Mouse (Mus musculus) thymus, adult 2 months (tissue): ENCODE data around the gene Spic. TPM values are rescaled to one million over a fixed set of nuclear protein-coding genes. Genes with fewer than 3 reads are reported as not detected.

Experiments used
- DNase-seq: peaks from one replicate; pipeline ENCODE4 v3.0.0; 2021
- H3K27ac ChIP-seq: fragments of 200-500 bp; 2 replicates; pipeline ENCODE4 v1.5.1; 2012; ENCODE audit warnings: low read length, control low read depth; ENCODE audit not compliant: control insufficient read depth, insufficient read depth
- H3K27me3 ChIP-seq: fragments of 200-500 bp; 2 replicates; pipeline ENCODE4 v1.6.1; 2012; ENCODE audit warnings: mild to moderate bottlenecking, low read length, moderate library complexity, mixed read lengths; ENCODE audit not compliant: control insufficient read depth, insufficient read depth
- H3K36me3 ChIP-seq: fragments of 200-500 bp; 2 replicates; pipeline ENCODE4 v1.6.1; 2012; ENCODE audit warnings: mild to moderate bottlenecking, low read length, moderate library complexity; ENCODE audit not compliant: control insufficient read depth, insufficient read depth
- H3K4me1 ChIP-seq: fragments of 200-500 bp; replicated peaks from 2 replicates; pipeline ENCODE4 v1.6.1; 2012; ENCODE audit warnings: low read length; ENCODE audit not compliant: control insufficient read depth, insufficient read depth
- H3K4me3 ChIP-seq: fragments of 200-500 bp; 2 replicates; pipeline ENCODE4 v1.5.1; 2012; ENCODE audit warnings: mild to moderate bottlenecking, low read length, control low read depth, moderate library complexity; ENCODE audit not compliant: control insufficient read depth, insufficient read depth
- CTCF ChIP-seq: fragments of 200-500 bp; IDR thresholded peaks from 2 replicates; pipeline ENCODE4 v1.5.1; 2012; ENCODE audit warnings: mild to moderate bottlenecking, control low read depth, low read length, moderate library complexity, borderline replicate concordance; ENCODE audit not compliant: control insufficient read depth, poor library complexity, insufficient read depth; ENCODE audit errors: extremely low read depth
- POLR2A ChIP-seq: fragments of 200-500 bp; IDR thresholded peaks from 2 replicates; pipeline ENCODE4 v1.6.1; 2012; ENCODE audit warnings: mild to moderate bottlenecking, low read length, control low read depth, moderate library complexity; ENCODE audit not compliant: control insufficient read depth, poor library complexity, insufficient read depth; ENCODE audit errors: extremely low read depth
- WGBS: fragments of 180-500 bp; shearing (Covaris S2); methylation state at CpG from one replicate; pipeline ENCODE4 v1.1.7; 2018; 5-methylcytosine and 5-hydroxymethylcytosine counted together
- polyA plus RNA-seq: library from polyadenylated mRNA; depleted of rRNA; stranded (reverse); fragments of >200 nt; gene quantifications from 2 replicates; pipeline ENCODE4 v1.2.3, GENCODE M21; 2012; rRNA removed

Spic gene
- 2.4 and 2.7 TPM in 2 replicates for polyA plus RNA-seq

DNA sequence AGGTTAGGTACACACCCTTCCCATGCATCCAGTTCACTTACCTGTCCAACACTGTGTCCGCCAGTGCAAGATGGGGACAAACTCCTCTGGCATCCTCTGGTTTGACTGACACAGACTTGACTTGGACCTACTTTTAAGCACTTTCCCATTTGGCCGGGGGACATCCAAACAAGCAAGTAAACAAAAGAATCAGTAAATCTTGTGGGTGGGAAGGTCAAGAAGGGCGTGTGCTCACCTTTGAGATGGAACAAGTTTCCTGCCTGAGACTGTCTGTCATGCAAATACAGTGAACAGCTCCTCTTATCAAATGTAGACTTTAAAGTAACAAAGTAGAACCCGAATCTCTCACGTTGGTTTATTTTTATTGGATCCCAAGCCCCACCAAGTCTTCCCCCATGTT is at the start of gene Spic:
Spic (minus strand) TSS at position 91 of the 400 bp plus-strand sequence.
- TF ChIP-seq CTCF (no peak), POLR2A (no peak)
- Histone ChIP-seq H3K36me3 (no peaks in the 10 kb centered on the region), H3K27ac (no peak within 1 kb of the TSS), H3K4me1 (no peaks in the 10 kb centered on the region), H3K27me3 (no peaks in the 10 kb centered on the region), H3K4me3 (no peak within 1 kb of the TSS)
- 88% methylated on average over 5 of the region's 5 CpGs for WGBS
- no peak for DNase-seq

DNA sequence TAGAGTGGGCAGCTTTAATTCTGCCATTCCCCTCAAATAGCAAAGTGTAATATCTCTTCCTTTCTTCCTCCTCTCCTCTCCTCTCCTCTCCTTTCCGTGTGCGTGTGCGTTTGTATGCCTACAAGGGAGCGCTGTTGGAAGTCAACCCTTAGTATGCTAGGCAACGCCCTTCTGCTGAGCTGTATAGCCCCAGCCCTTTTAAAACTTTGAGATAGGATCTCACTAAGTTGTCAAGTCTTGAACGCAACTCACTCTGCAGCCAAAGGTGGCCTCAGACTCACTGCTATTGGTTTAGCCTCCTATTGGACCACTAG is 47.5 kb upstream of the Spic start:
- Histone ChIP-seq H3K4me1 (peaks cover 13% of the 10 kb centered on the region), H3K27ac (no peak overlapping the region), H3K4me3 (peak overlapping the region; percentile 90), H3K27me3 (no peaks in the 10 kb centered on the region), H3K36me3 (peaks cover 9% of the 10 kb centered on the region)
- TF ChIP-seq POLR2A = no peak
- TF ChIP-seq CTCF = no peak
- WGBS = 9% methylated on average over 6 of the region's 6 CpGs
- DNase-seq = no peak

DNA sequence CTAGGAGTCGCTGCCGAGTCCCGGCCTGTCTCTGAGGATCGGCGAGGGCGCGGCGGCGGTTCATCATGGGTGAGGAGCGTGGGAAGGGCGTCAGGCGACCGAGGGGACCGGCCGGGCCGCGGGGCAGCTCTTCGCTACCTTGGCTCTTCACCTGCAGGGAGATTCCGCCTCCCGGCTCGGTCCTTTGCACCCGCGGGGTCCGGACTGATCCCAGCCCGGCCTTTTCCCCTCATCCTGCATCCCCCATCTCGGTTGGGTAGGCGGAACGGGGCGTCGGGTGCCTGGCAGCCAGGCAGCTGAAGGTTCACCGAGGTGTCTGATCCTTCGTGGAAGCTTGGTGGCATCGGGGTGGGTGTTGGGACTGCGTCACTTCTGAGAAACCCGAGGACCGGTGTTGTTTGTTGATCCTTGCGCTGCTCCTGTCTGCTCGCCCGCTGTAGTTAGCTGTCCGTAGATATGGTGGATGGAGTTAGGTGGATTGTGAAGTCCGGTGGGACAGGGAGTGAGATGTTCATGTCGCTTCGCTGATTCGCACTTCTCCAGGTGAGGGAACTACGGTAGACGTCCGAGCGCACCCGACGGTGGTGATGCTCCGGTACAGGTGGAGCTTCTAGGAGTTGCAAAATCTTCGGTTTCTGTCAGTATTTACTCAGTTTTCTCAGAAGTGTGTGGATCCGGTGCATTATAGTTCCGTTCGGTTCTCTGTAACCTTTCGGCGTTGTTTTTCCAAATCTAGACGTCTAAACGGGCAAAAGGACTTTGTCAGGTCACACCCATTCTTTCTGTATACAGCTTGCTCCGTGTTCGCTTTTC is 46.9 kb upstream of the Spic start:
- WGBS = 2% methylated on average over 61 of the region's 61 CpGs
- TF ChIP-seq POLR2A (no peak), CTCF (0 out of 2 replicates have a peak, but pooled peaks have one; percentile 24)
- H3K4me1 ChIP-seq = peaks cover 13% of the 10 kb centered on the region
- no peaks in the 10 kb centered on the region for H3K27me3 ChIP-seq
- DNase-seq = no peak
- H3K4me3 ChIP-seq = peak overlapping the region; percentile 90
- peaks cover 4% of the 10 kb centered on the region for H3K36me3 ChIP-seq
- H3K27ac ChIP-seq = no peak overlapping the region

DNA sequence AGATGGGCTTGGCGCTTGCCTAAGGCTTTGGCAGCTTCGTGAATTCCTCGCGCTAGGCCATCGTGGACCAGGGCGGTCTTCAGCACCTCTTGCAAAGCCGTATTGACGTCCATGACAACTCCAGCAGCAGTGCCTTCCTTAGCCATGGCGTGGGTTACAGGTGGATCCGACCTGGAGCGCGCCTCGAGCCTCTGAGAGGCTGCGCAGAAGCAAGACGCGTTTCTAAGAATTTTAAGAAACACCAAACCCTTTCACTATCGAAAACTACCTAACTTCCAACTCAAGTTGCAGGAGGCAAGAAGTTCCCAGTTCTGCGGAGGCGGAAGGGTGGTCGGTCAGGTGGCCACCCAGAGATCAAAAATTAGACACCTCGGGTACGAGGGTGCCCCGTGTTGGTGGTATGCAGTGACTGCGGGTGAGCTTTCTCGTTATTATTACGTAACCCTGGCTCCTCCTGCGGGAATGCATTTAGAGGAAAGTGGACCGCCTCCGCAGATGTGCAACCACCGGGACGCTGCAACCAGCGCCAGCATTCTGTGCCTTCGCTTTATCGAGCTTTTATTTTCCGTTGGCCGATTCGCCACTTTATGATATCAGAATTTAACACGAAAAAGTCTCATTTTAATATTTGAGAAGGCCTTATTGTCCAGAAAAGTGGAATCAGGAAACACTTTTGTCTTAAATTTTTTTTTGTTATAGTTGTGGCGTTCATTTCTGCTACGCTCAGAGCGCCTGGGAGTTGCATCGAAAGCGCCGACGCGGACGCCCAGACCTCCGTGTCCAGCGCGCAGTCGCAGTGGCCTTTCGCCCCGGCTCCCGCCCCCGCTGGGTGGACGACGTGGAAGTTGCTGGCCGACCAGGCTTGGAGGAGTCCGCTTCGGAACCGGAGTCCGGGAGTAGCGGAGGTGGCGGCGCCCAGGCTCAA is 46.0 kb upstream of the Spic start, which contains the start of gene Arl1:
Arl1 (plus strand) TSS at position 288 of the 925 bp plus-strand sequence.
- Histone ChIP-seq H3K36me3 (no peaks in the 10 kb centered on the region), H3K4me1 (peaks cover 13% of the 10 kb centered on the region), H3K27me3 (no peaks in the 10 kb centered on the region), H3K27ac (peak within 1 kb of the TSS; percentile 19; the same call in 1 of the 2 replicates), H3K4me3 (peak within 1 kb of the TSS; percentile 90)
- TF ChIP-seq CTCF (no peak), POLR2A (peak; percentile 64)
- WGBS = 1% methylated on average over 65 of the region's 65 CpGs
- DNase-seq = peak; percentile 87

DNA sequence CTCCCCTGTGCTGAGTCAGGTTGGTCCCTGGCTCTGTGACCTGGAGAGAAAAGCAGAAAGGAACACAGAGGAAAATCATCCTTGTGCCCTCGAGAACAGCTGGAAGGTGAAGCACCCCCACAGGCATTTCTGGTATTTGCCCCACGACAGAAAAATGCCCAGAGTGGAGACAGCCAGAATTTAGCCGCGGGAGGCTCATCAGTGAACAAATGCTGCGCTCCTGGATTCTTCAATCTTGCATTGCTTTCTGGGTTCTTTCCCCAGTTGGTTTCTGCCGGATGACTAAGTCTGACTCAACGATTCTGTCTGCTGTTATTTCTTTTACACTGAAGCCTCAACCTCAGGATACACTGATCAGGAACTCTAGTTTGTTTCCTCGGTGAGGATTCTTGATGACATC is 43.4 kb upstream of the Spic start:
- Histone ChIP-seq H3K27me3 (no peaks in the 10 kb centered on the region), H3K27ac (no peak overlapping the region), H3K4me3 (no peak overlapping the region), H3K4me1 (peaks cover 13% of the 10 kb centered on the region), H3K36me3 (no peaks in the 10 kb centered on the region)
- 86% methylated on average over 8 of the region's 8 CpGs for WGBS
- no peak for DNase-seq
- TF ChIP-seq POLR2A (no peak), CTCF (no peak)

DNA sequence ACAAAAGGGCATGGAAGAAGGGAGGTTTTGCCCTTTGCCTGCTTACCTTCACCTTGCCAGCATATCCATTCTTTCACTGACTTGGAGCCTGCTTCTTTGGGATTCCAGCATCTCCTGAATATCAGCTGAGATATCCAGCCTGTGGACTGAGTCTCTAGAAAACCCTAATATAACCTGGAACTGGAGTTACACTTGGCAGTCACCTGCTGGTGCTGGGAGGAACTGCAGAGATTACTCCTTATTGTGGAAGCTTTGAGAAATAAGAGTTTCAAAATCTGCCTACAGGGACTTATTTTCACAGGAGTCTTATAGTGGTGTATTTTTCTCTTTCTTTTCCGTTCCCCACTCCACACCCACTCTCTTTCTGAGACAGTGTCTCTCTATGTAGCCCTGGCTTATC is 42.3 kb upstream of the Spic start:
- no peak for TF ChIP-seq CTCF
- TF ChIP-seq POLR2A = no peak
- DNase-seq = peak; percentile 41
- Histone ChIP-seq H3K36me3 (no peaks in the 10 kb centered on the region), H3K4me3 (no peak overlapping the region), H3K4me1 (peaks cover 10% of the 10 kb centered on the region), H3K27me3 (no peaks in the 10 kb centered on the region), H3K27ac (no peak overlapping the region)
- 67% methylated on average over 1 of the region's 1 CpGs for WGBS
